Mouse (Mus musculus) cortical plate, adult 2 months (tissue): ENCODE measurements around the gene Gldn. TPM values are rescaled to one million over a fixed set of nuclear protein-coding genes. Genes with fewer than 3 reads are reported as not detected.

Experiments
- H3K27ac ChIP-seq: fragments of 200-500 bp; 2 replicates; pipeline ENCODE4 v1.5.1; 2012; ENCODE audit warnings: low read length, control low read depth, inconsistent platforms; ENCODE audit not compliant: insufficient read depth
- H3K4me1 ChIP-seq: fragments of 200-500 bp; 2 replicates; pipeline ENCODE4 v1.6.1; 2011; ENCODE audit warnings: low read length; ENCODE audit not compliant: control insufficient read depth, insufficient read depth
- H3K4me3 ChIP-seq: fragments of 200-500 bp; 2 replicates; pipeline ENCODE4 v1.5.1; 2011; ENCODE audit warnings: mild to moderate bottlenecking, low read length, control low read depth; ENCODE audit not compliant: insufficient read depth
- CTCF ChIP-seq: fragments of 200-500 bp; IDR thresholded peaks from 2 replicates; pipeline ENCODE4 v1.5.1; 2011; ENCODE audit warnings: mild to moderate bottlenecking, control low read depth, low read length; ENCODE audit not compliant: insufficient read depth; ENCODE audit errors: extremely low read depth
- POLR2A ChIP-seq: fragments of 200-500 bp; IDR thresholded peaks from 2 replicates; pipeline ENCODE4 v1.6.1; 2011; ENCODE audit warnings: mild to moderate bottlenecking, low read length, control low read depth; ENCODE audit not compliant: insufficient read depth; ENCODE audit errors: extremely low read depth
- polyA plus RNA-seq: library from polyadenylated mRNA; depleted of rRNA; stranded (reverse); fragments of >200 nt; gene quantifications from 2 replicates; pipeline ENCODE4 v1.2.3, GENCODE M21; 2012; rRNA removed

The Gldn gene
- 0.48 and 0.78 TPM in 2 replicates for polyA plus RNA-seq

GRCm38 (mm10) chr9:54286331-54286987 lies at the start of gene Gldn:
Gldn (plus strand) TSS chr9:54286486.
- no peaks in the 10 kb centered on the region for H3K4me1 ChIP-seq
- TF ChIP-seq CTCF (no peak), POLR2A (no peak)

GRCm38 (mm10) chr9:54244869-54245665 lies 41.2 kb upstream of the Gldn start:
- TF ChIP-seq POLR2A (no peak), CTCF (no peak)
- Histone ChIP-seq H3K27ac (no peak overlapping the region), H3K4me3 (no peak overlapping the region), H3K4me1 (no peaks in the 10 kb centered on the region)

More at GRCm38 (mm10) chr9:54286331-54286987, at the start of gene Gldn:
- Histone ChIP-seq H3K4me3 (peak within 1 kb of the TSS; percentile 38), H3K27ac (no peak within 1 kb of the TSS)

GRCm38 (mm10) chr9:54264754-54265153 lies 21.5 kb upstream of the Gldn start:
- H3K27ac ChIP-seq = no peak overlapping the region
- H3K4me1 ChIP-seq = no peaks in the 10 kb centered on the region
- no peak overlapping the region for H3K4me3 ChIP-seq
- no peak for TF ChIP-seq POLR2A
- TF ChIP-seq CTCF = no peak

- TF ChIP-seq POLR2A = no peak
- TF ChIP-seq CTCF = no peak
- no peak within 1 kb of the TSS for H3K4me3 ChIP-seq
- H3K4me1 ChIP-seq = no peaks in the 10 kb centered on the region
- H3K27ac ChIP-seq = no peak within 1 kb of the TSS
Observed at GRCm38 (mm10) chr9:54268010-54268409, 18.3 kb upstream of the Gldn start, which contains the start of gene Cyp19a1. Cyp19a1 (minus strand) TSS chr9:54268110.

- Histone ChIP-seq H3K4me3 (no peak overlapping the region), H3K4me1 (no peaks in the 10 kb centered on the region), H3K27ac (no peak overlapping the region)
- no peak for TF ChIP-seq CTCF
- TF ChIP-seq POLR2A = no peak
Observed at GRCm38 (mm10) chr9:54269987-54270386, 16.3 kb upstream of the Gldn start.

- TF ChIP-seq POLR2A (no peak), CTCF (no peak)
Observed at GRCm38 (mm10) chr9:54270889-54271288, 15.4 kb upstream of the Gldn start.

GRCm38 (mm10) chr9:54275283-54275682 lies 11.0 kb upstream of the Gldn start:
- TF ChIP-seq POLR2A = no peak
- no peak for TF ChIP-seq CTCF
- no peak overlapping the region for H3K4me3 ChIP-seq

More at GRCm38 (mm10) chr9:54270889-54271288, 15.4 kb upstream of the Gldn start:
- H3K27ac ChIP-seq = no peak overlapping the region
- no peak overlapping the region for H3K4me3 ChIP-seq
- H3K4me1 ChIP-seq = no peaks in the 10 kb centered on the region

GRCm38 (mm10) chr9:54279046-54279589 lies 7.2 kb upstream of the Gldn start:
- TF ChIP-seq POLR2A (no peak), CTCF (no peak)
- H3K4me3 ChIP-seq = no peak overlapping the region

More at GRCm38 (mm10) chr9:54275283-54275682, 11.0 kb upstream of the Gldn start:
- no peak overlapping the region for H3K27ac ChIP-seq
- H3K4me1 ChIP-seq = no peaks in the 10 kb centered on the region

GRCm38 (mm10) chr9:54287804-54288203 lies 1.5 kb downstream of the Gldn start:
- Histone ChIP-seq H3K27ac (no peak overlapping the region), H3K4me3 (no peak overlapping the region), H3K4me1 (no peaks in the 10 kb centered on the region)
- no peak for TF ChIP-seq POLR2A

More at GRCm38 (mm10) chr9:54279046-54279589, 7.2 kb upstream of the Gldn start:
- no peaks in the 10 kb centered on the region for H3K4me1 ChIP-seq
- H3K27ac ChIP-seq = no peak overlapping the region

- no peak overlapping the region for H3K4me3 ChIP-seq
- H3K4me1 ChIP-seq = no peaks in the 10 kb centered on the region
- TF ChIP-seq CTCF = no peak
- no peak for TF ChIP-seq POLR2A
- H3K27ac ChIP-seq = no peak overlapping the region
Observed at GRCm38 (mm10) chr9:54299389-54299788, 13.1 kb downstream of the Gldn start.
